Mouse (Mus musculus): ENCODE results near the gene Olfr625-ps1. TPM values are rescaled to one million over a fixed set of nuclear protein-coding genes. Genes with fewer than 3 reads are reported as not detected.
"Not testable (repeated sequence)": the region's sequence is repeated elsewhere in the genome, so short reads cannot be mapped to it uniquely, and the experiment has no call there.

Olfr625-ps1 gene
- polyA plus RNA-seq (2011; ENCODE audit: insufficient read length, low read depth, missing spikeins), result not detected in 2 replicates

DNA sequence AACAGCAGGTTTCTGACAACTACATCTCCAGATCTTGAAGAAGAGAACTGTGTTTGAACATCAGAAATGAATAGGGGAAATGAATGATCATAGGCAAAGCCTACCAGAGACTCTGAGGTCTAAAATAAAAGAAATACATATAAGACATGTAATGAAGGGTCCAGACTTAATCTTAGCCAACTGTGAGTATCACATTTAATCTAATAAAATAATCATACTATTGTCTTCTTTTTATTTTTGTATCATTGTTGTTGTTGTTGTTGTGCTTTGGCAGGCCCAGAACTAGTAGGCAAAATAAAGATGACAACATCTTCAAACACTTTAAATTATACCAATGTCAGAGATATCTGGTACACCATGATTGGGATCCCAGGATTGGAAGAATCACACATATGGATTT lies at the start of gene Olfr625-ps1:
Olfr625-ps1 (plus strand) TSS at position 301 of the 400 bp plus-strand sequence.
- Histone ChIP-seq H3K4me1 (ENCODE audit: control insufficient read depth, insufficient read depth, low read length) (no peaks in the 10 kb centered on the region), H3K27ac (ENCODE audit: insufficient read depth, low read length) (no peak within 1 kb of the TSS), H3K4me3 (ENCODE audit: insufficient read depth, low read length) (no peak within 1 kb of the TSS)
- TF ChIP-seq CTCF (IDR thresholded peaks at IDR 0.05; ENCODE audit: borderline replicate concordance, insufficient read depth, low read length) (no peak), POLR2A (IDR thresholded peaks at IDR 0.05; ENCODE audit: low read depth, low read length) (no peak)

DNA sequence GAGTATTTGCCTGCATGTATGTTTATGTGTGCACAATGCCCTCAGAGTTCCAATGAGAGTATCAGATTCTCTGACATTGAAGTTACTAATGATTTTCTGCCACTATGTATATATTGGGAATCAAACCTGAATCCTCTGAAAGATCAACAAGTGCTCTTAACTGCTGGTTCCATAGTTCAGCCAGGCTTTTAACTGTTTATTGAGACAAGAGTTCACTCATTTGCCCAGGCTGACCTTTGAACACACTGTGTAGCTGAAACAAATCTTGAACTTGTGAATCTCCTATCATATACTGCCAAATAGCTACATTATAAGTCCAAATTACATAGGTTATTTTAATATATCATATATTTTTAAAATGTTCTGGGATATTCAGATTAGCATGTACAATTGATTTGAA lies 45.7 kb upstream of the Olfr625-ps1 start:
- Histone ChIP-seq H3K4me1 (ENCODE audit: control insufficient read depth, insufficient read depth, low read length) (no peaks in the 10 kb centered on the region), H3K27ac (ENCODE audit: insufficient read depth, low read length) (no peak overlapping the region), H3K4me3 (ENCODE audit: insufficient read depth, low read length) (no peak overlapping the region)
- no peak for TF ChIP-seq POLR2A (IDR thresholded peaks at IDR 0.05; ENCODE audit: low read depth, low read length)
- TF ChIP-seq CTCF (IDR thresholded peaks at IDR 0.05; ENCODE audit: borderline replicate concordance, insufficient read depth, low read length), result no peak

DNA sequence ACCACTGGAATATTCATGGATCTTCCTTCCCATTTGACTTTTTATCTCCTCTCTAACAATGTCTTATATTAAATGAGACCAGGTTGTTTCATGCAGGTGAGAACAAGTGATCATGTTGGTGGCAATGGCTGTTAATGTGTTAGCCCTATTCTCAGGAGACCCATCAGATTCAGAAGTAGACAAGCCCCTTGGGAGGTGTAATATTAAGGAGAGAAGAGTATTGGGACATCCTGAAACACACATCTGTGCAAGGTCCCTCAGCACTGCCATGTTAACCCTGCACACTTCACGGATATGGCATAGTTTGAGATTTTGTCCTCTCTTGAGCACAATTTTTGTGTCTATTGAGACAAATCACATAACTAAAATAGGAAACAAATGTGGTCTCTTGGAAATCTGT lies 39.9 kb upstream of the Olfr625-ps1 start, which contains the start of gene Olfr622:
Olfr622 (minus strand) TSS at position 101 of the 400 bp plus-strand sequence.
- H3K4me3 ChIP-seq (ENCODE audit: insufficient read depth, low read length), result no peak within 1 kb of the TSS
- TF ChIP-seq CTCF (IDR thresholded peaks at IDR 0.05; ENCODE audit: borderline replicate concordance, insufficient read depth, low read length) (no peak), POLR2A (IDR thresholded peaks at IDR 0.05; ENCODE audit: low read depth, low read length) (no peak)
- H3K4me1 ChIP-seq (ENCODE audit: control insufficient read depth, insufficient read depth, low read length), result no peaks in the 10 kb centered on the region
- no peak within 1 kb of the TSS for H3K27ac ChIP-seq (ENCODE audit: insufficient read depth, low read length)

DNA sequence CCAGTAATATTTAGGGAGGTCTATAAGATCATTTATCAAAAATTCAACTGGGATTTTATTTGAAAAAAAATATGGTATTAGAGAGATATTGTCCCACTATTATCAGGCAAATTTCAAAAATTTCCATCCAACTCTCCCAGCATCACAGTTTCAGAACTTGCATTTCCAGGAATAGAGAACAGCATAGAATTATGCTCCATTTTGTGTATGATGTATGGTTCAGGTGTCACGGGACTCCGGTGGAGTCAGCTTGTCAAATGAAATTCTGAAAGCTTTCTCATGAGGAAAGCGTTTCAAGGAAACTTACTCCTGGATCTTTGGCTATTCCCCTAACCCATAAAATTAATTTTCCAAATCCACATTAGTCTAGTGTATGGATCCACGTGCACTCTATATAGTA lies 38.5 kb upstream of the Olfr625-ps1 start:
- H3K4me1 ChIP-seq (ENCODE audit: control insufficient read depth, insufficient read depth, low read length), result no peaks in the 10 kb centered on the region
- H3K4me3 ChIP-seq (ENCODE audit: insufficient read depth, low read length), result no peak overlapping the region
- TF ChIP-seq CTCF (IDR thresholded peaks at IDR 0.05; ENCODE audit: borderline replicate concordance, insufficient read depth, low read length), result no peak
- no peak for TF ChIP-seq POLR2A (IDR thresholded peaks at IDR 0.05; ENCODE audit: low read depth, low read length)
- no peak overlapping the region for H3K27ac ChIP-seq (ENCODE audit: insufficient read depth, low read length)

DNA sequence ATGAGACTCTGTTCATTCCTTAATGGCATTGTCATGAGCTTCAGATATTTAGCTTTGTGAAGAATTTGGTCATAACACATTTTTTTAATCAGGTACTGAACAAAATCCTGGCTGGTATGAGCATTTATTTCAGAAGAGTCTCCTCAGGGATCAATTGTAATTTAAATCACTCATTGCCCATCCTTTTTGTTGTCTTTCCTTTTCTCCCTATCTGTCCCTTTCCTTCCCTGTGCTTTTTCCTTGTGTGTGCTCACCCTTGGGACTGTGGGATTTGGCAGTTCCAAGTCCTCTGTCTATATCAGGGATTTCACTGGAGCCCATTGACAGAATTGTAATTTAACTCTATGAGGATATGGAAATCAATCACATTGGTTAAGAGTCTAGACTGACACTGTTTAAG lies 18.9 kb upstream of the Olfr625-ps1 start, which contains the start of gene Olfr623:
Olfr623 (minus strand) TSS at position 101 of the 400 bp plus-strand sequence.
- Histone ChIP-seq H3K27ac (ENCODE audit: insufficient read depth, low read length) (no peak within 1 kb of the TSS), H3K4me3 (ENCODE audit: insufficient read depth, low read length) (no peak within 1 kb of the TSS), H3K4me1 (ENCODE audit: control insufficient read depth, insufficient read depth, low read length) (no peaks in the 10 kb centered on the region)
- TF ChIP-seq CTCF (IDR thresholded peaks at IDR 0.05; ENCODE audit: borderline replicate concordance, insufficient read depth, low read length) (no peak), POLR2A (IDR thresholded peaks at IDR 0.05; ENCODE audit: low read depth, low read length) (no peak)

DNA sequence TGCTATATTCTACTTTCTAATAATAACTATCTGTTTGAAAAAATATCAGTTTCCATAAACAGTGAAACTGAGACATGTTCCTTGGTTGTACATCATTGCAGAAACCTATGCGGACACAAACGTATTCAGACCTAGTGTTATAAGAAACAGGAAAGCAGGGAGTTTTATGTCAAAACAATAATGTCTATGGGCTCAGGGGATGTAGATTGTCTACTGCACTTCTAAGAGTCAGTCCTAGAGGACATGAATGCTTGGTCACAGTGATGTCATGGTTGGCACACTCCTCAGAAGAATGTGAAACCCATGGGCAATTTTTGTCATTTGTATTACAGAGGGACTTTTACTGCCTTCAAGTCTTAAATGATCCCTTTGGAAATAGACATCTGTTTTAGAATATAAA lies 11.4 kb upstream of the Olfr625-ps1 start, which contains the start of gene Olfr624:
Olfr624 (minus strand) TSS at position 101 of the 400 bp plus-strand sequence.
- Histone ChIP-seq H3K4me1 (ENCODE audit: control insufficient read depth, insufficient read depth, low read length) (no peaks in the 10 kb centered on the region), H3K27ac (ENCODE audit: insufficient read depth, low read length) (no peak within 1 kb of the TSS), H3K4me3 (ENCODE audit: insufficient read depth, low read length) (no peak within 1 kb of the TSS)
- no peak for TF ChIP-seq POLR2A (IDR thresholded peaks at IDR 0.05; ENCODE audit: low read depth, low read length)
- TF ChIP-seq CTCF (IDR thresholded peaks at IDR 0.05; ENCODE audit: borderline replicate concordance, insufficient read depth, low read length), result no peak

DNA sequence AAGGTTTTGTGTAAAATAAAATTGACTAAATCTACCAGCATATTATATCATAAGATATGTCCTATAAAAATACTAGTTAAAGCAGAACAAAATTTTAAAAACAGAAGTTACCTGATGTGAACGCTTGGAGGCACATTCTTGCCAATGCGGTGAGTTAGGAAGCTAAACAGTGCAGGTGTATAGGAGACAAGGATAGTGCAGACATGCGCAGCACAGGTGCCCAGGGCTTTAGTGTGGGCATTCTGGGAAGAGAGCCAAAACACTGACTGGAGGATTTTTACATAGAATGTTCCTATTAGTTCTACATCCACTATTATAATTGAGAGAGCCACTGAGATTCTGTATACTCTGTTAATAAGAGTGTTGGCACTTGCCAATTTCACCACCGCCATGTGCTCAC lies 16.9 kb downstream of the Olfr625-ps1 start:
- H3K4me1 ChIP-seq (ENCODE audit: control insufficient read depth, insufficient read depth, low read length), result no peaks in the 10 kb centered on the region
- TF ChIP-seq POLR2A (IDR thresholded peaks at IDR 0.05; ENCODE audit: low read depth, low read length) (no peak), CTCF (IDR thresholded peaks at IDR 0.05; ENCODE audit: borderline replicate concordance, insufficient read depth, low read length) (no peak)
- H3K4me3 ChIP-seq (ENCODE audit: insufficient read depth, low read length), result no peak overlapping the region
- H3K27ac ChIP-seq (ENCODE audit: insufficient read depth, low read length), result no peak overlapping the region

DNA sequence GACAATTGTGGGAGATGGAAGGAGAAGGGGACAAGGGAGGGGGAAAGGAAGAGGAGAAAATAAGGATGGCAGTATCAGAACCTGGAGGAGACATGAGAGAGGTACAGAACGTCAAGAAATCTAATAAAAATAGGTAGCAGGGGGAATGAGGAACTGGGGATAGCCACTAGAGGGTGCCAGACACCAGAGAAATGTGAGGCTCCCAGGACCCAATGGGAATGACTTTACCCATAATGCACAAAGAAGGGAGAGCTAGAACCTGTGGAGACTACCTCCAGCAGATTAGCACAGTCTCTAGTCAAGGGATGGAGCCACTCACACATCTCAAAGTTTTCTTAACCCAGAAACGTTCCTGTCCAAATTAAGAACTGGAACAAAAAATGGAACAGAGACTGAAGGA lies 29.5 kb downstream of the Olfr625-ps1 start:
- Histone ChIP-seq H3K4me1 (ENCODE audit: control insufficient read depth, insufficient read depth, low read length) (no peaks in the 10 kb centered on the region), H3K27ac (ENCODE audit: insufficient read depth, low read length) (no peak overlapping the region), H3K4me3 (ENCODE audit: insufficient read depth, low read length) (no peak overlapping the region)
- no peak for TF ChIP-seq POLR2A (IDR thresholded peaks at IDR 0.05; ENCODE audit: low read depth, low read length)
- TF ChIP-seq CTCF (IDR thresholded peaks at IDR 0.05; ENCODE audit: borderline replicate concordance, insufficient read depth, low read length), result no peak

DNA sequence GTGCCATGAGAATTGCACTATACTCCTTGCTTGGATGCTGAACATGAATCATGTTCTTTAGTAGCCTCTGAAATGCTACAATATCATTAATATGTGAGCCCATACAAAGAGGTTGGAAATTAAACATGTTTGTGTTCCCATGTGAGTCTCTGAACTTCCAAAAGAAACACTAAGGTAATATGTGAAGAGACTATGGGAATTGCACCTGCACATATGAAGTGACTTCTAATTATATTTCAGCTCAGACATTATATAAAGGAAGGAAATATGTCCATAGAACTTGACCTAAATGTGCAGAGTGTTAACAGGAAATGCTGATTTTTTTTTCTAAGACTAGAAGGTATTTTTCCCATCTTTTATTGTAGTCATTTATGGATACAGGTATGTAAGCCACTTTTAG lies 31.9 kb downstream of the Olfr625-ps1 start, which contains the start of gene Olfr243:
Olfr243 (plus strand) TSS at position 301 of the 400 bp plus-strand sequence.
- Histone ChIP-seq H3K4me3 (ENCODE audit: insufficient read depth, low read length) (no peak within 1 kb of the TSS), H3K27ac (ENCODE audit: insufficient read depth, low read length) (no peak within 1 kb of the TSS), H3K4me1 (ENCODE audit: control insufficient read depth, insufficient read depth, low read length) (no peaks in the 10 kb centered on the region)
- TF ChIP-seq CTCF (IDR thresholded peaks at IDR 0.05; ENCODE audit: borderline replicate concordance, insufficient read depth, low read length), result no peak

DNA sequence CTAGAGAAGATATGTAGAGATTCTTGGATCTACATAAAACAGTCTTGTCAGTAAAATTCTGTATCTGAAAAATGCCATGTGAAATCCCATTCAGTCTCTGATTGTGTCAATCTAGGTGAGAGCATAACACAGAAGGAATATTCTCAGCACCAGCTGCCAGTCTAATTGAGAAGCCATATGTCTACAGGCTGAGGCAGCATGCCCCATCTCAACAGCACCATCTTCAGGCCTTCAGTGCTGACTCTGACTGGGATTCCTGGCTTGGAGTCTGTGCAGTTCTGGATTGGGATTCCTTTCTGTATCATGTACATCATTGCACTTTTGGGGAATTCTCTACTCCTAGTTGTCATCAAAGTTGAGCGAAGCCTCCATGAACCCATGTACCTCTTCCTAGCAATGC lies 33.9 kb downstream of the Olfr625-ps1 start:
- not testable (repeated sequence) for H3K4me3 ChIP-seq (ENCODE audit: insufficient read depth, low read length); H3K27ac ChIP-seq (ENCODE audit: insufficient read depth, low read length); H3K4me1 ChIP-seq (ENCODE audit: control insufficient read depth, insufficient read depth, low read length)

DNA sequence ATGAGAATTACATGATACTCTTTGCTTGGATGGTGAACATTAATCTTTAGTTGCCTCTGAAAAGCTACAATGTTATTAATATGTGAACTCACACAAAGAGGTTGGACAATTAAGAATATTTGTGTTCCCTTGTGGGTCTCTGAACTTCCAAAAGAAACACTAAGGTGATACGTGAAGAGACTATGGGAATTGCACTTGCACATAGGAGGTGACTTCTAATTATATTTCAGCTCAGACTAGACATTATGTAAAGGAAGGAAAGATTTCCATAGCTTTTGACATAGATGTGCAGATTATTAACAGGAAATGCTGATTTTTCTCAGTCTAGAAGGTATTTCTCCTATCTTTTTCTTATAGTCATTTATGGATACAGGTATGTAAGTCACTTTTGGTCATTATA lies 47.6 kb downstream of the Olfr625-ps1 start, which contains the start of gene Olfr628:
Olfr628 (plus strand) TSS at position 301 of the 400 bp plus-strand sequence.
- H3K4me1 ChIP-seq (ENCODE audit: control insufficient read depth, insufficient read depth, low read length), result no peaks in the 10 kb centered on the region
- H3K27ac ChIP-seq (ENCODE audit: insufficient read depth, low read length), result no peak within 1 kb of the TSS
- TF ChIP-seq POLR2A (IDR thresholded peaks at IDR 0.05; ENCODE audit: low read depth, low read length) (no peak), CTCF (IDR thresholded peaks at IDR 0.05; ENCODE audit: borderline replicate concordance, insufficient read depth, low read length) (no peak)
- no peak within 1 kb of the TSS for H3K4me3 ChIP-seq (ENCODE audit: insufficient read depth, low read length)

Other genes starting within 250 kb of the Olfr625-ps1 start
- not detected in 2 replicates for gene Olfr605, start 237.3 kb upstream of the Olfr625-ps1 start, polyA plus RNA-seq (2011; ENCODE audit: insufficient read length, low read depth, missing spikeins)
- gene Olfr606, start 233.7 kb upstream of the Olfr625-ps1 start, polyA plus RNA-seq (2011; ENCODE audit: insufficient read length, low read depth, missing spikeins), result not detected in 2 replicates
- not detected in 2 replicates for gene Olfr607, start 218.6 kb upstream of the Olfr625-ps1 start, polyA plus RNA-seq (2011; ENCODE audit: insufficient read length, low read depth, missing spikeins)
- gene Olfr608, start 212.8 kb upstream of the Olfr625-ps1 start, polyA plus RNA-seq (2011; ENCODE audit: insufficient read length, low read depth, missing spikeins), result not detected in 2 replicates
- not detected in 2 replicates for gene Olfr609, start 184.7 kb upstream of the Olfr625-ps1 start, polyA plus RNA-seq (2011; ENCODE audit: insufficient read length, low read depth, missing spikeins)
- not detected in 2 replicates for gene Olfr610, start 170.6 kb upstream of the Olfr625-ps1 start, polyA plus RNA-seq (2011; ENCODE audit: insufficient read length, low read depth, missing spikeins)
- not detected in 2 replicates for gene Olfr611, start 161.9 kb upstream of the Olfr625-ps1 start, polyA plus RNA-seq (2011; ENCODE audit: insufficient read length, low read depth, missing spikeins)
- gene Olfr612, start 140.0 kb upstream of the Olfr625-ps1 start, polyA plus RNA-seq (2011; ENCODE audit: insufficient read length, low read depth, missing spikeins), result not detected in 2 replicates
- gene Olfr613, start 134.6 kb upstream of the Olfr625-ps1 start, polyA plus RNA-seq (2011; ENCODE audit: insufficient read length, low read depth, missing spikeins), result not detected in 2 replicates
- gene Olfr615, start 126.6 kb upstream of the Olfr625-ps1 start, polyA plus RNA-seq (2011; ENCODE audit: insufficient read length, low read depth, missing spikeins), result not detected in 2 replicates
- not detected in 2 replicates for gene Olfr616, start 113.6 kb upstream of the Olfr625-ps1 start, polyA plus RNA-seq (2011; ENCODE audit: insufficient read length, low read depth, missing spikeins)
- gene Olfr617, start 109.7 kb upstream of the Olfr625-ps1 start, polyA plus RNA-seq (2011; ENCODE audit: insufficient read length, low read depth, missing spikeins), result not detected in 2 replicates
- not detected in 2 replicates for gene Olfr618, start 92.6 kb upstream of the Olfr625-ps1 start, polyA plus RNA-seq (2011; ENCODE audit: insufficient read length, low read depth, missing spikeins)
- gene Olfr619, start 82.1 kb upstream of the Olfr625-ps1 start, polyA plus RNA-seq (2011; ENCODE audit: insufficient read length, low read depth, missing spikeins), result not detected in 2 replicates
- gene Olfr620, start 70.2 kb upstream of the Olfr625-ps1 start, polyA plus RNA-seq (2011; ENCODE audit: insufficient read length, low read depth, missing spikeins), result not detected in 2 replicates
- not detected in 2 replicates for gene Olfr622, start 40.0 kb upstream of the Olfr625-ps1 start, polyA plus RNA-seq (2011; ENCODE audit: insufficient read length, low read depth, missing spikeins)
- not detected in 2 replicates for gene Olfr623, start 19.0 kb upstream of the Olfr625-ps1 start, polyA plus RNA-seq (2011; ENCODE audit: insufficient read length, low read depth, missing spikeins)
- not detected in 2 replicates for gene Olfr624, start 11.5 kb upstream of the Olfr625-ps1 start, polyA plus RNA-seq (2011; ENCODE audit: insufficient read length, low read depth, missing spikeins)
- not detected in 2 replicates for gene Olfr243, start 32.0 kb downstream of the Olfr625-ps1 start, polyA plus RNA-seq (2011; ENCODE audit: insufficient read length, low read depth, missing spikeins)
- not detected in 2 replicates for gene Olfr628, start 47.7 kb downstream of the Olfr625-ps1 start, polyA plus RNA-seq (2011; ENCODE audit: insufficient read length, low read depth, missing spikeins)
- not detected in 2 replicates for gene Olfr629, start 62.2 kb downstream of the Olfr625-ps1 start, polyA plus RNA-seq (2011; ENCODE audit: insufficient read length, low read depth, missing spikeins)
- gene Olfr630, start 74.6 kb downstream of the Olfr625-ps1 start, polyA plus RNA-seq (2011; ENCODE audit: insufficient read length, low read depth, missing spikeins), result not detected in 2 replicates
- gene Olfr69, start 88.9 kb downstream of the Olfr625-ps1 start, polyA plus RNA-seq (2011; ENCODE audit: insufficient read length, low read depth, missing spikeins), result not detected in 2 replicates
- gene Olfr68, start 97.0 kb downstream of the Olfr625-ps1 start, polyA plus RNA-seq (2011; ENCODE audit: insufficient read length, low read depth, missing spikeins), result not detected in 2 replicates
- not detected in 2 replicates for gene Olfr67, start 109.1 kb downstream of the Olfr625-ps1 start, polyA plus RNA-seq (2011; ENCODE audit: insufficient read length, low read depth, missing spikeins)
- gene Hbb-bt, start 131.3 kb downstream of the Olfr625-ps1 start, polyA plus RNA-seq (2011; ENCODE audit: insufficient read length, low read depth, missing spikeins), result not detected in 2 replicates
- not detected in 2 replicates for gene Hbb-bs, start 145.4 kb downstream of the Olfr625-ps1 start, polyA plus RNA-seq (2011; ENCODE audit: insufficient read length, low read depth, missing spikeins)
- not detected in 2 replicates for gene Hbb-bh2, start 157.8 kb downstream of the Olfr625-ps1 start, polyA plus RNA-seq (2011; ENCODE audit: insufficient read length, low read depth, missing spikeins)
- not detected in 2 replicates for gene Hbb-bh1, start 160.4 kb downstream of the Olfr625-ps1 start, polyA plus RNA-seq (2011; ENCODE audit: insufficient read length, low read depth, missing spikeins)
- not detected in 2 replicates for gene Hbb-y, start 170.5 kb downstream of the Olfr625-ps1 start, polyA plus RNA-seq (2011; ENCODE audit: insufficient read length, low read depth, missing spikeins)
- gene Olfr66, start 203.5 kb downstream of the Olfr625-ps1 start, polyA plus RNA-seq (2011; ENCODE audit: insufficient read length, low read depth, missing spikeins), result not detected in 2 replicates
- gene Olfr64, start 211.8 kb downstream of the Olfr625-ps1 start, polyA plus RNA-seq (2011; ENCODE audit: insufficient read length, low read depth, missing spikeins), result not detected in 2 replicates
- not detected in 2 replicates for gene Olfr65, start 220.8 kb downstream of the Olfr625-ps1 start, polyA plus RNA-seq (2011; ENCODE audit: insufficient read length, low read depth, missing spikeins)
- not detected in 2 replicates for gene Olfr631, start 246.1 kb downstream of the Olfr625-ps1 start, polyA plus RNA-seq (2011; ENCODE audit: insufficient read length, low read depth, missing spikeins)